Mouse (Mus musculus) liver, postnatal 0 days (tissue): ENCODE data around the gene Cspg5. TPM values are rescaled to one million over a fixed set of nuclear protein-coding genes. Genes with fewer than 3 reads are reported as not detected.
A peak's percentile ranks its signal among the peaks of the same experiment; 100 is the strongest.

Source experiments
- ATAC-seq: fragments of 200-750 bp; cut with Nextera tagmentation; 2 replicates; pipeline ENCODE4 v1.8.0; 2017; ENCODE audit warnings: mild to moderate bottlenecking, moderate library complexity
- DNase-seq: peaks from one replicate; pipeline ENCODE4 v3.0.0-alpha.2; 2016
- H3K27ac ChIP-seq: fragments of 300-500 bp; sonication (generic); 2 replicates; pipeline ENCODE4 v1.5.1; 2014; ENCODE audit warnings: antibody characterized with exemption, moderate library complexity, mild to moderate bottlenecking, low read depth
- H3K27me3 ChIP-seq: fragments of 300-500 bp; sonication (generic); 2 replicates; pipeline ENCODE4 v1.6.1; 2014; ENCODE audit warnings: low read length, control low read depth, mixed read lengths; ENCODE audit not compliant: insufficient read depth
- H3K36me3 ChIP-seq: fragments of 300-500 bp; sonication (generic); replicated peaks from 2 replicates; pipeline ENCODE4 v1.6.1; 2014; ENCODE audit warnings: mild to moderate bottlenecking, control low read depth, low read length, moderate library complexity, mixed read lengths; ENCODE audit not compliant: insufficient read depth
- H3K4me1 ChIP-seq: fragments of 300-500 bp; sonication (generic); 2 replicates; pipeline ENCODE4 v1.6.1; 2014; ENCODE audit warnings: antibody characterized with exemption, mild to moderate bottlenecking, control low read depth; ENCODE audit not compliant: insufficient read depth
- H3K4me2 ChIP-seq: fragments of 300-500 bp; sonication (generic); 2 replicates; pipeline ENCODE4 v1.6.1; 2014; ENCODE audit warnings: low read depth, mild to moderate bottlenecking, low read length, moderate library complexity, mixed read lengths
- H3K4me3 ChIP-seq: fragments of 300-500 bp; sonication (generic); 2 replicates; pipeline ENCODE4 v1.5.1; 2014; ENCODE audit warnings: low read depth, low read length
- H3K9ac ChIP-seq: fragments of 300-500 bp; sonication (generic); replicated peaks from 2 replicates; pipeline ENCODE4 v1.6.1; 2014; ENCODE audit warnings: mild to moderate bottlenecking, moderate library complexity
- H3K9me3 ChIP-seq: fragments of 300-500 bp; sonication (generic); 2 replicates; pipeline ENCODE4 v1.6.1; 2016; ENCODE audit warnings: mild to moderate bottlenecking, control low read depth, low read length, mixed read lengths
- CTCF ChIP-seq: sonication (generic); IDR thresholded peaks from 2 replicates; pipeline ENCODE4 v1.5.1; 2016; ENCODE audit warnings: antibody characterized with exemption, low read depth
- EP300 ChIP-seq: IDR thresholded peaks from 2 replicates; pipeline ENCODE4 v1.6.1; 2016; ENCODE audit warnings: antibody characterized with exemption, low read depth, mild to moderate bottlenecking
- WGBS: fragments of 180-500 bp; shearing (Covaris S2); extraction: QIAGEN DNeasy Blood & Tissue Kit; methylation state at CpG from one replicate; pipeline ENCODE4 v1.1.7; 2014; ENCODE audit not compliant: insufficient replicate concordance; 5-methylcytosine and 5-hydroxymethylcytosine counted together
- microRNA-seq: library from miRNA; unstranded; fragments of <30 nt; microRNA quantifications from one replicate; pipeline ENCODE4, GENCODE M21; 2016
- polyA plus RNA-seq: library from polyadenylated mRNA; unstranded; fragments of >200 nt; fragmentation: Nextera tagmentation; extraction: Ambion mirVana; gene quantifications from 2 replicates; pipeline ENCODE4 v1.2.1, GENCODE M21; 2015

The Cspg5 gene
- polyA plus RNA-seq, 1 experiment from 2014 or later, result 0.41 TPM

- Histone ChIP-seq H3K27ac (peak overlapping the region; percentile 75), H3K9me3 (peaks cover 11% of the 10 kb centered on the region), H3K4me2 (peak overlapping the region; percentile 94), H3K4me3 (peak overlapping the region; percentile 65), H3K9ac (0 out of 2 replicates have a peak overlapping the region, but pooled peaks have one; percentile 47), H3K4me1 (peaks cover 8% of the 10 kb centered on the region), H3K36me3 (no peaks in the 10 kb centered on the region), H3K27me3 (no peaks in the 10 kb centered on the region)
- WGBS, result 5% methylated on average over 4 of the region's 4 CpGs
- TF ChIP-seq CTCF (peak; percentile 47), EP300 (no peak)
- ATAC-seq (no peak), DNase-seq (peak; percentile 32)
Measured at GRCm38 (mm10) chr9:110304516-110304915, 60.9 kb downstream of the Cspg5 start.

GRCm38 (mm10) chr9:110304969-110305651, 61.5 kb downstream of the Cspg5 start, which contains the start of gene Elp6:
Elp6 (plus strand) TSS chr9:110305173.
- peak; percentile 99 for ATAC-seq
- under 1% methylated on average over 46 of the region's 46 CpGs for WGBS
- TF ChIP-seq CTCF, result peak; percentile 14; the same call in 1 of the 2 replicates
- no peak for TF ChIP-seq EP300
- Histone ChIP-seq H3K36me3 (no peaks in the 10 kb centered on the region), H3K9me3 (peaks cover 11% of the 10 kb centered on the region), H3K4me2 (peak within 1 kb of the TSS; percentile 94), H3K27me3 (no peaks in the 10 kb centered on the region), H3K9ac (peak within 1 kb of the TSS; percentile 47), H3K27ac (peak within 1 kb of the TSS; percentile 75), H3K4me1 (peaks cover 8% of the 10 kb centered on the region), H3K4me3 (peak within 1 kb of the TSS; percentile 65)
- DNase-seq, result peak; percentile 90

- H3K9me3 ChIP-seq, result peaks cover 8% of the 10 kb centered on the region
- TF ChIP-seq CTCF (no peak), EP300 (no peak)
- DNase-seq, result no peak
- H3K9ac ChIP-seq, result no peak overlapping the region
- H3K4me1 ChIP-seq, result peaks cover 8% of the 10 kb centered on the region
- H3K4me2 ChIP-seq, result no peak overlapping the region
- H3K36me3 ChIP-seq, result peaks cover 2% of the 10 kb centered on the region; the same call in 1 of the 2 replicates
- H3K27me3 ChIP-seq, result no peaks in the 10 kb centered on the region
- ATAC-seq, result no peak
- H3K4me3 ChIP-seq, result no peak overlapping the region
- no peak overlapping the region for H3K27ac ChIP-seq
- 71% methylated on average over 5 of the region's 5 CpGs for WGBS
Measured at GRCm38 (mm10) chr9:110306371-110306770, 62.8 kb downstream of the Cspg5 start.

Small RNAs within 50 kb of the gene (microRNA-seq; reads per million reads assigned to microRNA genes)
- gene Mir6236, result 90.4 reads per million, percentile 43 among the genes with 10 or more reads in this experiment

Other genes with a start within 250 kb of the Cspg5 start
- 13.5 and 18.5 TPM in 2 replicates for gene Smarcc1, start 126.1 kb upstream of the Cspg5 start, polyA plus RNA-seq
- gene Dhx30, start 126.0 kb upstream of the Cspg5 start, polyA plus RNA-seq, result 19.0 and 24.8 TPM in 2 replicates
- 3.2 and 3.3 TPM in 2 replicates for gene Elp6, start 61.4 kb downstream of the Cspg5 start, polyA plus RNA-seq
- 42.7 and 44.4 TPM in 2 replicates for gene Scap, start 89.5 kb downstream of the Cspg5 start, polyA plus RNA-seq
- gene Ptpn23, start 164.4 kb downstream of the Cspg5 start, polyA plus RNA-seq, result 3.0 and 3.3 TPM in 2 replicates
- gene Ngp, start 176.0 kb downstream of the Cspg5 start, polyA plus RNA-seq, result 1,016 and 1,021 TPM in 2 replicates
- gene Klhl18, start 232.9 kb downstream of the Cspg5 start, polyA plus RNA-seq, result 1.4 and 1.5 TPM in 2 replicates
- 0.09 and 0.53 TPM in 2 replicates for gene Kif9, start 233.2 kb downstream of the Cspg5 start, polyA plus RNA-seq